29 mouse cellular contexts compared by ENCODE assay signal in the genomic region with DNA sequence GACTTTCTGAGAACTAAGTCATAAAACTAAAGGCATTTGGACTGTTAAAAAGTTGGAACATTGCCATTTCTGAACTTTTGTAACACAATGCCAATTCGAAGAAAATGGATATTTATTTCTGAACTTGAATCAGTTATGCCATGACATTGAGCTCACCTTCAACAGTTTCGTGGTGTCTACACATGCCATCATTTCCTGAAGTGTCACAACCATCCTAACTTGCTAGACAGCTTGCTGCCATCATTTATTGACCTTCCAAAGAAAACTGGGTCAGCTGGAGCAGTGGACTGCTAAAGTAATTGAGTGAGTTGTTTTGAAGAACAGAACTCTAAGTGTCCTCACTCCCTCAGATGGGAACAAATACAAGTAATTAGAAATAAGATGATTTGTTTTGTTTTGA. TPM values are rescaled to one million over a fixed set of nuclear protein-coding genes. Genes with fewer than 3 reads are reported as not detected.
A peak's percentile ranks its signal among the peaks of the same experiment; 100 is the strongest.
DNase-seq lines count a peak whose midpoint lies in the region; ATAC-seq and TF ChIP-seq lines count a peak whose summit lies in the region.
"Had no signal": no experiment of that assay in that cellular context is flagged by ENCODE, and none has a peak within 500 bp of the region (broad histone marks: within the 10 kb centered on the region; RNA-seq: fewer than 3 reads in every experiment).

No protein-coding gene starts in this region.

- H3K27ac ChIP-seq in heart, embryonic 11.5 days (ENCODE audit: low read depth, low read length) = no peak overlapping the region
- H3K27ac ChIP-seq in kidney, adult 2 months (ENCODE audit: insufficient read depth, low read depth, low read length) = no peak overlapping the region
- H3K27ac ChIP-seq in layer of hippocampus, adult 2 months = peak overlapping the region; percentile 15; the same call in 1 of the 2 replicates
- H3K27ac ChIP-seq: embryonic facial prominence, embryonic 10.5 days; embryonic facial prominence, embryonic 13.5 days; forebrain, embryonic 12.5 days; forebrain, embryonic 15.5 days; heart, embryonic 13.5 days; hindbrain, embryonic 10.5 days; hindbrain, embryonic 13.5 days; intestine, embryonic 15.5 days had no signal

- ATAC-seq in heart, embryonic 11.5 days (replicated peaks; ENCODE audit: insufficient number of reproducible peaks, low FRiP score, low TSS enrichment) = no peak
- ATAC-seq: activated CD4-positive, CD25-positive, alpha-beta regulatory T cell, adult 4 months; forebrain, embryonic 15.5 days; hindbrain, embryonic 16.5 days; intestine, embryonic 15.5 days had no signal

- H3K9ac ChIP-seq in heart, embryonic 11.5 days (ENCODE audit: low read depth, low read length) = no peak overlapping the region
- H3K9ac ChIP-seq: embryonic facial prominence, embryonic 13.5 days; forebrain, embryonic 12.5 days; forebrain, embryonic 15.5 days; heart, embryonic 13.5 days; hindbrain, embryonic 13.5 days; intestine, embryonic 15.5 days had no signal

- TF ChIP-seq CTCF in kidney, adult 2 months (conservative IDR thresholded peaks at IDR 0.05; ENCODE audit: insufficient read depth, insufficient read length, low read depth, low read length) = no peak
- TF ChIP-seq CTCF in layer of hippocampus, adult 2 months (conservative IDR thresholded peaks at IDR 0.05) = no peak

- no peak overlapping the region for H3K4me2 ChIP-seq in heart, embryonic 11.5 days
- H3K4me2 ChIP-seq: embryonic facial prominence, embryonic 13.5 days; forebrain, embryonic 12.5 days; forebrain, embryonic 15.5 days; heart, embryonic 13.5 days; hindbrain, embryonic 13.5 days; intestine, embryonic 15.5 days had no signal

- H3K4me1 ChIP-seq in heart, embryonic 11.5 days (ENCODE audit: control insufficient read depth, insufficient read depth, low read length) = no peaks in the 10 kb centered on the region
- no peaks in the 10 kb centered on the region for H3K4me1 ChIP-seq in kidney, adult 2 months (ENCODE audit: control insufficient read depth, insufficient read depth, low read length)
- H3K4me1 ChIP-seq: embryonic facial prominence, embryonic 10.5 days; forebrain, embryonic 12.5 days; hindbrain, embryonic 10.5 days; hindbrain, embryonic 13.5 days; intestine, embryonic 15.5 days had no signal

- WGBS in heart, embryonic 11.5 days (ENCODE audit: insufficient replicate concordance) = 65% methylated on average over 2 of the region's 2 CpGs
- WGBS in kidney, adult 2 months = 44% methylated on average over 2 of the region's 2 CpGs

- H3K36me3 ChIP-seq in heart, embryonic 11.5 days (ENCODE audit: control insufficient read depth, insufficient read depth, low read length) = no peaks in the 10 kb centered on the region
- no peaks in the 10 kb centered on the region for H3K36me3 ChIP-seq in kidney, adult 2 months (ENCODE audit: control insufficient read depth, insufficient read depth, low read length)
- H3K36me3 ChIP-seq: embryonic facial prominence, embryonic 10.5 days; embryonic facial prominence, embryonic 13.5 days; forebrain, embryonic 12.5 days; forebrain, embryonic 15.5 days; heart, embryonic 13.5 days; hindbrain, embryonic 10.5 days; hindbrain, embryonic 13.5 days; intestine, embryonic 15.5 days had no signal

- H3K4me3 ChIP-seq in heart, embryonic 11.5 days (ENCODE audit: low read depth, low read length) = no peak overlapping the region
- no peak overlapping the region for H3K4me3 ChIP-seq in kidney, adult 2 months (ENCODE audit: insufficient read depth, low read depth, low read length)
- no peak overlapping the region for H3K4me3 ChIP-seq in layer of hippocampus, adult 2 months
- H3K4me3 ChIP-seq: embryonic facial prominence, embryonic 10.5 days; embryonic facial prominence, embryonic 13.5 days; erythroblast, embryonic 14.5 days; forebrain, embryonic 12.5 days; forebrain, embryonic 15.5 days; heart, embryonic 13.5 days; hindbrain, embryonic 10.5 days; hindbrain, embryonic 13.5 days; intestine, embryonic 15.5 days had no signal

- H3K27me3 ChIP-seq in heart, embryonic 11.5 days (ENCODE audit: control insufficient read depth, insufficient read depth, low read length) = no peaks in the 10 kb centered on the region
- no peaks in the 10 kb centered on the region for H3K27me3 ChIP-seq in kidney, adult 2 months (replicated peaks; ENCODE audit: control insufficient read depth, insufficient read depth, low read length)
- H3K27me3 ChIP-seq: embryonic facial prominence, embryonic 13.5 days; forebrain, embryonic 12.5 days; forebrain, embryonic 15.5 days; heart, embryonic 13.5 days; hindbrain, embryonic 13.5 days; intestine, embryonic 15.5 days had no signal

- H3K9me3 ChIP-seq in heart, embryonic 11.5 days (replicated peaks; ENCODE audit: control insufficient read depth, low read length) = no peaks in the 10 kb centered on the region
- H3K9me3 ChIP-seq: embryonic facial prominence, embryonic 10.5 days; embryonic facial prominence, embryonic 13.5 days; forebrain, embryonic 12.5 days; forebrain, embryonic 15.5 days; heart, embryonic 13.5 days; hindbrain, embryonic 10.5 days; hindbrain, embryonic 13.5 days; intestine, embryonic 15.5 days had no signal

- peak; percentile 10 for DNase-seq in gastrocnemius, adult 18-20 months (ENCODE audit: low spot score)
- DNase-seq in gastrocnemius, adult 8-10 months (ENCODE audit: low spot score in 2 of 2) = no peak
- peak; percentile 31 to 33 for DNase-seq in heart, adult 18-20 months
- peak; percentile 14 for DNase-seq in kidney, adult 2 months
- no peak for DNase-seq in kidney, adult 11 months
- DNase-seq in layer of hippocampus, adult 2 months (ENCODE audit: low spot score in 2 of 2) = no peak
- no peak for DNase-seq in layer of hippocampus, adult 9-11 months
- DNase-seq: adrenal gland, adult 8-10 months; adrenal gland, postnatal 25 days; cerebellum, adult 11-12 months; cerebellum, adult 8-10 months; cerebellum, postnatal 10 days; cerebellum, postnatal 36 days; embryo, embryonic 11 days; gastrocnemius, postnatal 25 days; heart, postnatal 36 days had no signal

- no peak for TF ChIP-seq POLR2A in kidney, adult 2 months (IDR thresholded peaks at IDR 0.05; ENCODE audit: low read depth, low read length)

RNA-seq across cellular contexts. Expression of gene Arsj, which starts 16.2 kb away (rescaled TPM):
- under 1 TPM; 0.30 to 0.38 TPM for total RNA-seq in gastrocnemius, adult 18-20 months (2021)
- under 1 TPM; 0.08 to 0.22 (median 0.16) TPM for total RNA-seq in gastrocnemius, adult 8-10 months (2022)
- total RNA-seq in heart, adult 18-20 months (2021) = under 1 TPM; 0.39 to 0.40 TPM
- polyA plus RNA-seq in heart, embryonic 11.5 days (2014; fragmentation: Nextera tagmentation; extraction: Ambion mirVana) = 0.26 and 0.34 TPM in 2 replicates
- polyA plus RNA-seq in kidney, adult 2 months (2012; rRNA removed) = 0.06 and 0.08 TPM in 2 replicates
- 1 to 10 TPM; 4.2 to 4.3 TPM for total RNA-seq in layer of hippocampus, adult 2 months (2021)
- total RNA-seq: adrenal gland, postnatal 25 days; granulocyte monocyte progenitor cell, adult 5-6 weeks had no signal
- polyA plus RNA-seq: activated CD4-positive, CD25-positive, alpha-beta regulatory T cell, adult 4 months; erythroblast, embryonic 14.5 days had no signal

Comparison
In these comparisons a context has a peak if more than half of its experiments do, and no peak if none do; other contexts are left out.
1. DNase-seq: peak in gastrocnemius, adult 18-20 months (single experiment), heart, adult 18-20 months (2 of 2) and kidney, adult 2 months (single experiment); none in gastrocnemius, adult 8-10 months (0 of 2), kidney, adult 11 months (single experiment), layer of hippocampus, adult 2 months (0 of 2) and layer of hippocampus, adult 9-11 months (single experiment).